Mouse (Mus musculus): Measurements from ENCODE around the gene Phf19.

Gene Phf19

GRCm38 (mm10) chr2:34938269-34939208 lies 24.7 kb upstream of the Phf19 start:
- DNase-seq (ENCODE audit: low spot score in 2 of 2), result no peak

- no peak for DNase-seq (ENCODE audit: low spot score in 2 of 2)
These were observed 23.6 kb upstream of the Phf19 start for GRCm38 (mm10) chr2:34937460-34937859.

GRCm38 (mm10) chr2:34927320-34927719 lies 13.5 kb upstream of the Phf19 start:
- DNase-seq (ENCODE audit: low spot score in 2 of 2), result no peak

GRCm38 (mm10) chr2:34922729-34923128 lies 8.9 kb upstream of the Phf19 start:
- no peak for DNase-seq (ENCODE audit: low spot score in 2 of 2)

- DNase-seq (ENCODE audit: low spot score in 2 of 2), result no peak
These were observed 6.3 kb upstream of the Phf19 start for GRCm38 (mm10) chr2:34920144-34920543.

- no peak for DNase-seq (ENCODE audit: low spot score in 2 of 2)
These were observed 1.3 kb upstream of the Phf19 start for GRCm38 (mm10) chr2:34915103-34915502.

GRCm38 (mm10) chr2:34914823-34915082 lies 927 bp upstream of the Phf19 start:
- DNase-seq (ENCODE audit: low spot score in 2 of 2), result no peak

GRCm38 (mm10) chr2:34914069-34914822 lies 420 bp upstream of the Phf19 start:
- peak in 1 of 2 experiments; percentile 21 for DNase-seq (ENCODE audit: low spot score in 2 of 2)

GRCm38 (mm10) chr2:34912613-34913012 lies 1.2 kb downstream of the Phf19 start:
- no peak for DNase-seq (ENCODE audit: low spot score in 2 of 2)

GRCm38 (mm10) chr2:34911871-34912270 lies 2.0 kb downstream of the Phf19 start:
- DNase-seq (ENCODE audit: low spot score in 2 of 2), result no peak

GRCm38 (mm10) chr2:34909719-34910118 lies 4.1 kb downstream of the Phf19 start:
- no peak for DNase-seq (ENCODE audit: low spot score in 2 of 2)

GRCm38 (mm10) chr2:34906861-34907604 lies 6.8 kb downstream of the Phf19 start:
- peak; percentile 8 to 10 for DNase-seq (ENCODE audit: low spot score in 2 of 2)

- DNase-seq (ENCODE audit: low spot score in 2 of 2), result no peak
These were observed 7.4 kb downstream of the Phf19 start for GRCm38 (mm10) chr2:34906426-34906825.

GRCm38 (mm10) chr2:34904849-34905542 lies 8.8 kb downstream of the Phf19 start:
- DNase-seq (ENCODE audit: low spot score in 2 of 2), result peak; percentile 98

- DNase-seq (ENCODE audit: low spot score in 2 of 2), result no peak
These were observed 10.0 kb downstream of the Phf19 start for GRCm38 (mm10) chr2:34903652-34904405.

- DNase-seq (ENCODE audit: low spot score in 2 of 2), result no peak
These were observed 10.6 kb downstream of the Phf19 start for GRCm38 (mm10) chr2:34903191-34903590.

- DNase-seq (ENCODE audit: low spot score in 2 of 2), result no peak
These were observed 11.1 kb downstream of the Phf19 start for GRCm38 (mm10) chr2:34902731-34903130.

- DNase-seq (ENCODE audit: low spot score in 2 of 2), result no peak
These were observed 12.1 kb downstream of the Phf19 start for GRCm38 (mm10) chr2:34901726-34902125.

GRCm38 (mm10) chr2:34900412-34900811 lies 13.4 kb downstream of the Phf19 start:
- DNase-seq (ENCODE audit: low spot score in 2 of 2), result no peak

- DNase-seq (ENCODE audit: low spot score in 2 of 2), result no peak
These were observed 14.1 kb downstream of the Phf19 start for GRCm38 (mm10) chr2:34899682-34900081.

- DNase-seq (ENCODE audit: low spot score in 2 of 2), result no peak
These were observed 16.0 kb downstream of the Phf19 start for GRCm38 (mm10) chr2:34897820-34898219.
